Mouse (Mus musculus) olfactory bulb, adult 2 months (tissue): ENCODE data around the gene Anks3.

Source experiments
- CTCF ChIP-seq: fragments of 200-500 bp; IDR thresholded peaks from 2 replicates; pipeline ENCODE4 v1.5.1; 2012; ENCODE audit warnings: low read depth, mild to moderate bottlenecking, low read length, moderate library complexity; ENCODE audit not compliant: insufficient read depth
- POLR2A ChIP-seq: fragments of 200-500 bp; IDR thresholded peaks from 2 replicates; pipeline ENCODE4 v1.6.1; 2012; ENCODE audit warnings: mild to moderate bottlenecking, low read depth, low read length, moderate library complexity; ENCODE audit not compliant: insufficient read depth

- TF ChIP-seq POLR2A, result no peak
- no peak for TF ChIP-seq CTCF
These were observed 20.6 kb downstream of the Anks3 start for GRCm38 (mm10) chr16:4943431-4943830.
